Mouse (Mus musculus) limb, embryonic 14.5 days (tissue): ENCODE measurements around the gene Mapk13. TPM values are rescaled to one million over a fixed set of nuclear protein-coding genes. Genes with fewer than 3 reads are reported as not detected.

ENCODE experiments used
- ATAC-seq: fragments of 200-750 bp; cut with Nextera tagmentation; 2 replicates; pipeline ENCODE4 v1.8.0; 2017; ENCODE audit warnings: low read depth, moderate number of reproducible peaks, moderate TSS enrichment; ENCODE audit not compliant: low FRiP score
- DNase-seq: peaks from one replicate; pipeline ENCODE4 v3.0.0-alpha.2; 2015; ENCODE audit warnings: low spot score
- H3K27ac ChIP-seq: fragments of 300-500 bp; sonication (generic); replicated peaks from 2 replicates; pipeline ENCODE4 v1.5.1; 2014; ENCODE audit warnings: low read depth, mild to moderate bottlenecking, low read length, moderate library complexity, mixed read lengths
- H3K27me3 ChIP-seq: fragments of 300-500 bp; sonication (generic); 2 replicates; pipeline ENCODE4 v1.6.1; 2014; ENCODE audit warnings: low read length, mixed read lengths; ENCODE audit not compliant: control insufficient read depth, insufficient read depth
- H3K36me3 ChIP-seq: fragments of 300-500 bp; sonication (generic); 2 replicates; pipeline ENCODE4 v1.6.1; 2014; ENCODE audit warnings: mild to moderate bottlenecking, low read length, moderate library complexity, mixed read lengths; ENCODE audit not compliant: control insufficient read depth, insufficient read depth
- H3K4me1 ChIP-seq: fragments of 300-500 bp; sonication (generic); 2 replicates; pipeline ENCODE4 v1.6.1; 2014; ENCODE audit warnings: antibody characterized with exemption, low read length, mixed read lengths; ENCODE audit not compliant: control insufficient read depth, insufficient read depth
- H3K4me2 ChIP-seq: fragments of 300-500 bp; sonication (generic); replicated peaks from 2 replicates; pipeline ENCODE4 v1.6.1; 2014; ENCODE audit warnings: low read depth, mild to moderate bottlenecking, low read length, moderate library complexity; ENCODE audit not compliant: severe bottlenecking
- H3K4me3 ChIP-seq: fragments of 300-500 bp; sonication (generic); replicated peaks from 2 replicates; pipeline ENCODE4 v1.5.1; 2014; ENCODE audit warnings: low read length
- H3K9ac ChIP-seq: fragments of 300-500 bp; sonication (generic); 2 replicates; pipeline ENCODE4 v1.6.1; 2014; ENCODE audit warnings: mild to moderate bottlenecking, low read depth, low read length, moderate library complexity; ENCODE audit not compliant: severe bottlenecking
- H3K9me3 ChIP-seq: fragments of 300-500 bp; sonication (generic); 2 replicates; pipeline ENCODE4 v1.6.1; 2016; ENCODE audit warnings: low read length; ENCODE audit not compliant: control insufficient read depth
- POLR2A ChIP-seq: fragments of 200-500 bp; IDR thresholded peaks from 2 replicates; pipeline ENCODE4 v1.8.0; 2012; ENCODE audit warnings: inconsistent platforms, mild to moderate bottlenecking, moderate library complexity, borderline replicate concordance; ENCODE audit not compliant: insufficient read depth, insufficient read length; ENCODE audit errors: extremely low read depth
- WGBS: fragments of 180-500 bp; shearing (Covaris S2); extraction: QIAGEN DNeasy Blood & Tissue Kit; methylation state at CpG from one replicate; pipeline ENCODE4 v1.1.7; 2014; 5-methylcytosine and 5-hydroxymethylcytosine counted together
- polyA plus RNA-seq, 2 experiments: library from polyadenylated mRNA; depleted of rRNA in 1 of 2; stranded (reverse) in 1 of 2; unstranded in 1 of 2; fragments of >200 nt; fragmentation: Nextera tagmentation in 1 of 2; extraction: Ambion mirVana in 1 of 2; gene quantifications; 2 replicates each; pipeline versions ENCODE4 v1.2.1 to v1.2.3; 2012 to 2014

The Mapk13 gene
- polyA plus RNA-seq, 2 experiments = 39.4 to 55.6 TPM

GRCm38 (mm10) chr17:28823749-28824148, 54.7 kb downstream of the Mapk13 start:
- Histone ChIP-seq H3K36me3 (peaks cover 96% of the 10 kb centered on the region), H3K4me1 (no peaks in the 10 kb centered on the region), H3K27ac (no peak overlapping the region), H3K4me3 (no peak overlapping the region), H3K27me3 (no peaks in the 10 kb centered on the region), H3K9me3 (no peaks in the 10 kb centered on the region), H3K9ac (no peak overlapping the region), H3K4me2 (no peak overlapping the region)
- DNase-seq (no peak), ATAC-seq (no peak)
- WGBS = 89% methylated on average over 11 of the region's 11 CpGs
- TF ChIP-seq POLR2A = no peak

GRCm38 (mm10) chr17:28824896-28825295, 55.8 kb downstream of the Mapk13 start:
- ATAC-seq (no peak), DNase-seq (no peak)
- Histone ChIP-seq H3K9me3 (no peaks in the 10 kb centered on the region), H3K4me1 (no peaks in the 10 kb centered on the region), H3K27me3 (no peaks in the 10 kb centered on the region), H3K9ac (no peak overlapping the region), H3K4me3 (no peak overlapping the region), H3K4me2 (no peak overlapping the region), H3K36me3 (peaks cover 97% of the 10 kb centered on the region), H3K27ac (no peak overlapping the region)
- no peak for TF ChIP-seq POLR2A
- WGBS = 82% methylated on average over 6 of the region's 6 CpGs

- H3K27me3 ChIP-seq = no peaks in the 10 kb centered on the region
- H3K9ac ChIP-seq = no peak overlapping the region; the same call in 1 of the 2 replicates
- H3K27ac ChIP-seq = no peak overlapping the region
- 86% methylated on average over 6 of the region's 6 CpGs for WGBS
- H3K9me3 ChIP-seq = no peaks in the 10 kb centered on the region
- no peak for ATAC-seq
- no peak overlapping the region for H3K4me2 ChIP-seq
- no peak for DNase-seq
- H3K4me1 ChIP-seq = no peaks in the 10 kb centered on the region
- TF ChIP-seq POLR2A = no peak
- H3K36me3 ChIP-seq = peaks cover 96% of the 10 kb centered on the region
- H3K4me3 ChIP-seq = no peak overlapping the region
Observed at GRCm38 (mm10) chr17:28825359-28826041, 56.4 kb downstream of the Mapk13 start.

- no peak overlapping the region for H3K9ac ChIP-seq
- H3K27me3 ChIP-seq = no peaks in the 10 kb centered on the region
- no peak overlapping the region for H3K27ac ChIP-seq
- H3K4me2 ChIP-seq = no peak overlapping the region
- no peak for TF ChIP-seq POLR2A
- no peak for ATAC-seq
- no peak for DNase-seq
- no peak overlapping the region for H3K4me3 ChIP-seq
- H3K36me3 ChIP-seq = peaks cover 96% of the 10 kb centered on the region
- H3K4me1 ChIP-seq = no peaks in the 10 kb centered on the region
- WGBS = 92% methylated on average over 8 of the region's 8 CpGs
- no peaks in the 10 kb centered on the region for H3K9me3 ChIP-seq
Observed at GRCm38 (mm10) chr17:28827665-28828231, 58.7 kb downstream of the Mapk13 start.

GRCm38 (mm10) chr17:28829120-28829519, 60.0 kb downstream of the Mapk13 start:
- no peak for DNase-seq
- Histone ChIP-seq H3K4me1 (no peaks in the 10 kb centered on the region), H3K9me3 (no peaks in the 10 kb centered on the region), H3K36me3 (peaks cover 95% of the 10 kb centered on the region), H3K9ac (no peak overlapping the region), H3K27ac (no peak overlapping the region), H3K27me3 (no peaks in the 10 kb centered on the region), H3K4me3 (no peak overlapping the region), H3K4me2 (no peak overlapping the region)
- 90% methylated on average over 14 of the region's 14 CpGs for WGBS
- no peak for TF ChIP-seq POLR2A
- no peak for ATAC-seq

Other genes starting within 250 kb of the Mapk13 start
- 0.04 and 0.05 TPM in 2 replicates for gene Armc12, start 238.5 kb upstream of the Mapk13 start, polyA plus RNA-seq (2012; rRNA removed)
- not detected in 2 replicates for gene Armc12, start 238.5 kb upstream of the Mapk13 start, polyA plus RNA-seq (2014; fragmentation: Nextera tagmentation; extraction: Ambion mirVana)
- gene Clpsl2, start 219.9 kb upstream of the Mapk13 start, polyA plus RNA-seq (2012; rRNA removed) = 0.18 TPM in 1 of 2 replicates, not detected in the other
- gene Clpsl2, start 219.9 kb upstream of the Mapk13 start, polyA plus RNA-seq (2014; fragmentation: Nextera tagmentation; extraction: Ambion mirVana) = not detected in 2 replicates
- gene Clps, start 208.5 kb upstream of the Mapk13 start, polyA plus RNA-seq (2012; rRNA removed) = 0.15 and 0.59 TPM in 2 replicates
- not detected in 2 replicates for gene Clps, start 208.5 kb upstream of the Mapk13 start, polyA plus RNA-seq (2014; fragmentation: Nextera tagmentation; extraction: Ambion mirVana)
- 0.05 TPM in 1 of 2 replicates, not detected in the other for gene Lhfpl5, start 193.7 kb upstream of the Mapk13 start, polyA plus RNA-seq (2012; rRNA removed)
- 0.17 and 0.53 TPM in 2 replicates for gene Lhfpl5, start 193.7 kb upstream of the Mapk13 start, polyA plus RNA-seq (2014; fragmentation: Nextera tagmentation; extraction: Ambion mirVana)
- gene Srpk1, start 146.6 kb upstream of the Mapk13 start, polyA plus RNA-seq (2012; rRNA removed) = 59.8 and 61.2 TPM in 2 replicates
- gene Srpk1, start 146.6 kb upstream of the Mapk13 start, polyA plus RNA-seq (2014; fragmentation: Nextera tagmentation; extraction: Ambion mirVana) = 101 and 115 TPM in 2 replicates
- gene Slc26a8, start 79.1 kb upstream of the Mapk13 start, polyA plus RNA-seq (2012; rRNA removed) = 2.6 TPM in 2 replicates
- gene Slc26a8, start 79.1 kb upstream of the Mapk13 start, polyA plus RNA-seq (2014; fragmentation: Nextera tagmentation; extraction: Ambion mirVana) = 0.77 and 1.6 TPM in 2 replicates
- 74.1 and 76.6 TPM in 2 replicates for gene Mapk14, start 78.0 kb upstream of the Mapk13 start, polyA plus RNA-seq (2012; rRNA removed)
- 53.8 and 58.0 TPM in 2 replicates for gene Mapk14, start 78.0 kb upstream of the Mapk13 start, polyA plus RNA-seq (2014; fragmentation: Nextera tagmentation; extraction: Ambion mirVana)
- gene AC170998.1, start 43.2 kb upstream of the Mapk13 start, polyA plus RNA-seq (2012; rRNA removed) = 0.26 and 0.54 TPM in 2 replicates
- 1.9 and 2.2 TPM in 2 replicates for gene AC170998.1, start 43.2 kb upstream of the Mapk13 start, polyA plus RNA-seq (2014; fragmentation: Nextera tagmentation; extraction: Ambion mirVana)
- 70.0 and 77.8 TPM in 2 replicates for gene Brpf3, start 31.8 kb downstream of the Mapk13 start, polyA plus RNA-seq (2012; rRNA removed)
- gene Brpf3, start 31.8 kb downstream of the Mapk13 start, polyA plus RNA-seq (2014; fragmentation: Nextera tagmentation; extraction: Ambion mirVana) = 11.0 and 12.9 TPM in 2 replicates
- 2.3 and 2.7 TPM in 2 replicates for gene Pnpla1, start 89.1 kb downstream of the Mapk13 start, polyA plus RNA-seq (2012; rRNA removed)
- 4.5 and 5.0 TPM in 2 replicates for gene Pnpla1, start 89.1 kb downstream of the Mapk13 start, polyA plus RNA-seq (2014; fragmentation: Nextera tagmentation; extraction: Ambion mirVana)
- 0.35 and 0.37 TPM in 2 replicates for gene 4930539E08Rik, start 146.0 kb downstream of the Mapk13 start, polyA plus RNA-seq (2012; rRNA removed)
- gene 4930539E08Rik, start 146.0 kb downstream of the Mapk13 start, polyA plus RNA-seq (2014; fragmentation: Nextera tagmentation; extraction: Ambion mirVana) = 0.07 and 0.18 TPM in 2 replicates
- gene Pxt1, start 174.5 kb downstream of the Mapk13 start, polyA plus RNA-seq (2012; rRNA removed) = 0.13 and 0.20 TPM in 2 replicates
- not detected in 2 replicates for gene Pxt1, start 174.5 kb downstream of the Mapk13 start, polyA plus RNA-seq (2014; fragmentation: Nextera tagmentation; extraction: Ambion mirVana)
- 66.6 and 70.1 TPM in 2 replicates for gene Kctd20, start 182.7 kb downstream of the Mapk13 start, polyA plus RNA-seq (2012; rRNA removed)
- 82.9 and 96.3 TPM in 2 replicates for gene Kctd20, start 182.7 kb downstream of the Mapk13 start, polyA plus RNA-seq (2014; fragmentation: Nextera tagmentation; extraction: Ambion mirVana)
- gene Stk38, start 238.7 kb downstream of the Mapk13 start, polyA plus RNA-seq (2012; rRNA removed) = 115 TPM in 2 replicates
- 86.6 and 99.3 TPM in 2 replicates for gene Stk38, start 238.7 kb downstream of the Mapk13 start, polyA plus RNA-seq (2014; fragmentation: Nextera tagmentation; extraction: Ambion mirVana)